Mouse (Mus musculus): ENCODE results near the gene Fam166a.

Fam166a gene

GRCm38 (mm10) chr2:25185625-25186574 is 32.6 kb upstream of the Fam166a start:
- DNase-seq (ENCODE audit: low read depth, low spot score) = no peak

GRCm38 (mm10) chr2:25186575-25186930 is 32.0 kb upstream of the Fam166a start:
- no peak for DNase-seq (ENCODE audit: low read depth, low spot score)

- no peak for DNase-seq (ENCODE audit: low read depth, low spot score)
These were observed 30.7 kb upstream of the Fam166a start for GRCm38 (mm10) chr2:25187841-25188240.

GRCm38 (mm10) chr2:25193330-25193770 is 25.2 kb upstream of the Fam166a start:
- peak; percentile 46 for DNase-seq (ENCODE audit: low read depth, low spot score)

GRCm38 (mm10) chr2:25194006-25194405 is 24.5 kb upstream of the Fam166a start:
- no peak for DNase-seq (ENCODE audit: low read depth, low spot score)

GRCm38 (mm10) chr2:25194486-25195171 is 23.9 kb upstream of the Fam166a start:
- no peak for DNase-seq (ENCODE audit: low read depth, low spot score)

- DNase-seq (ENCODE audit: low read depth, low spot score) = no peak
These were observed 23.1 kb upstream of the Fam166a start for GRCm38 (mm10) chr2:25195211-25196156.

- no peak for DNase-seq (ENCODE audit: low read depth, low spot score)
These were observed 22.2 kb upstream of the Fam166a start, which contains the start of gene Tor4a for GRCm38 (mm10) chr2:25196172-25196954. Tor4a (minus strand) TSS chr2:25196886.

GRCm38 (mm10) chr2:25197191-25197590 is 21.4 kb upstream of the Fam166a start:
- no peak for DNase-seq (ENCODE audit: low read depth, low spot score)

- no peak for DNase-seq (ENCODE audit: low read depth, low spot score)
These were observed 20.6 kb upstream of the Fam166a start for GRCm38 (mm10) chr2:25197946-25198345.

GRCm38 (mm10) chr2:25200631-25201030 is 17.9 kb upstream of the Fam166a start:
- no peak for DNase-seq (ENCODE audit: low read depth, low spot score)

GRCm38 (mm10) chr2:25203631-25204214 is 14.8 kb upstream of the Fam166a start:
- no peak for DNase-seq (ENCODE audit: low read depth, low spot score)

GRCm38 (mm10) chr2:25207593-25207992 is 11.0 kb upstream of the Fam166a start:
- no peak for DNase-seq (ENCODE audit: low read depth, low spot score)

GRCm38 (mm10) chr2:25210686-25211085 is 7.9 kb upstream of the Fam166a start:
- no peak for DNase-seq (ENCODE audit: low read depth, low spot score)

- DNase-seq (ENCODE audit: low read depth, low spot score) = peak; percentile 73
These were observed 7.3 kb upstream of the Fam166a start, which contains the start of gene Nelfb for GRCm38 (mm10) chr2:25211121-25211670. Nelfb (minus strand) TSS chr2:25211489.

GRCm38 (mm10) chr2:25213266-25213865 is 5.2 kb upstream of the Fam166a start:
- no peak for DNase-seq (ENCODE audit: low read depth, low spot score)

- DNase-seq (ENCODE audit: low read depth, low spot score) = no peak
These were observed 4.1 kb upstream of the Fam166a start, which contains the start of gene Stpg3 for GRCm38 (mm10) chr2:25214444-25214843. Stpg3 (minus strand) TSS chr2:25214637.

- no peak for DNase-seq (ENCODE audit: low read depth, low spot score)
These were observed 879 bp upstream of the Fam166a start for GRCm38 (mm10) chr2:25217666-25218065.

GRCm38 (mm10) chr2:25221331-25221772 is 2.8 kb downstream of the Fam166a start:
- no peak for DNase-seq (ENCODE audit: low read depth, low spot score)
